Mouse (Mus musculus) adrenal gland, adult 10 weeks (tissue): ENCODE data around the gene Picalm. TPM values are rescaled to one million over a fixed set of nuclear protein-coding genes. Genes with fewer than 3 reads are reported as not detected.

Experiments
- polyA plus RNA-seq: library from polyadenylated mRNA; stranded (reverse); fragments of 350-450 nt; fragmentation: Illumina TruSeq; extraction: RNeasy Lipid Tissue Mini Kit (QIAGEN cat#74804); gene quantifications from one replicate; pipeline ENCODE4 v1.2.3, GENCODE M21; 2014; ENCODE audit warnings: low read depth, low replicate concordance

The Picalm gene
- polyA plus RNA-seq: 505 TPM

GRCm38 (mm10) chr7:90129732-90130392 lies at the start of gene Picalm:
Gene Picalm (plus strand): TSS chr7:90130213.

Other genes starting within 250 kb of the Picalm start
- 0.23 TPM for gene Ccdc81, start 226.6 kb upstream of the Picalm start, polyA plus RNA-seq
- gene Hikeshi, start 189.0 kb upstream of the Picalm start, polyA plus RNA-seq: 129 TPM
- 111 TPM for gene Eed, start 149.2 kb upstream of the Picalm start, polyA plus RNA-seq
- gene Ccdc83, start 135.6 kb downstream of the Picalm start, polyA plus RNA-seq: not detected
- 8.5 TPM for gene Sytl2, start 172.0 kb downstream of the Picalm start, polyA plus RNA-seq